Mouse (Mus musculus): ENCODE data around the gene Fam210b. TPM values are rescaled to one million over a fixed set of nuclear protein-coding genes. Genes with fewer than 3 reads are reported as not detected.

Gene Fam210b
- total and polyA plus RNA-seq, 3 experiments, result 11.0 to 37.9 (median 14.7) TPM

- peaks cover 38% of the 10 kb centered on the region for H3K4me1 ChIP-seq (ENCODE audit: insufficient read depth, low read depth, low read length)
- ATAC-seq (ENCODE audit: extremely low read depth, insufficient number of reproducible peaks, low FRiP score, poor library complexity, severe bottlenecking) (no peak), DNase-seq (ENCODE audit: low spot score) (no peak)
- H3K27me3 ChIP-seq (ENCODE audit: insufficient read depth, low read length), result no peaks in the 10 kb centered on the region
- TF ChIP-seq CTCF (IDR thresholded peaks at IDR 0.05; ENCODE audit: low read depth, low read length), result no peak
- TF ChIP-seq POLR2AphosphoS5 (IDR thresholded peaks at IDR 0.05; ENCODE audit: insufficient replicate concordance, low read depth, low read length), result no peak
- no peak for TF ChIP-seq GATA1 (IDR thresholded peaks at IDR 0.05; ENCODE audit: borderline replicate concordance, low read length)
- no peak for TF ChIP-seq GATA2 (IDR thresholded peaks at IDR 0.05; ENCODE audit: borderline replicate concordance, low read depth, low read length)
- no peak for TF ChIP-seq TAL1 (conservative IDR thresholded peaks at IDR 0.05; ENCODE audit: low read depth, low read length)
- peaks cover 83% of the 10 kb centered on the region for H3K36me3 ChIP-seq (replicated peaks)
- H3K4me3 ChIP-seq (ENCODE audit: low read depth, low read length), result peak overlapping the region; percentile 3; the same call in 1 of the 2 replicates
- no peaks in the 10 kb centered on the region for H3K9me3 ChIP-seq (replicated peaks)
These were observed 35.1 kb downstream of the Fam210b start for GRCm38 (mm10) chr2:172380513-172380912.

- ATAC-seq (ENCODE audit: extremely low read depth, insufficient number of reproducible peaks, low FRiP score, poor library complexity, severe bottlenecking) (no peak), DNase-seq (ENCODE audit: low spot score) (no peak)
- Histone ChIP-seq H3K9me3 (replicated peaks) (no peaks in the 10 kb centered on the region), H3K36me3 (replicated peaks) (peaks cover 74% of the 10 kb centered on the region), H3K4me3 (ENCODE audit: low read depth, low read length) (no peak overlapping the region), H3K4me1 (ENCODE audit: insufficient read depth, low read depth, low read length) (peaks cover 29% of the 10 kb centered on the region), H3K27me3 (ENCODE audit: insufficient read depth, low read length) (no peaks in the 10 kb centered on the region)
- TF ChIP-seq GATA1 (IDR thresholded peaks at IDR 0.05; ENCODE audit: borderline replicate concordance, low read length) (no peak), GATA2 (IDR thresholded peaks at IDR 0.05; ENCODE audit: borderline replicate concordance, low read depth, low read length) (no peak), TAL1 (conservative IDR thresholded peaks at IDR 0.05; ENCODE audit: low read depth, low read length) (no peak), POLR2AphosphoS5 (IDR thresholded peaks at IDR 0.05; ENCODE audit: insufficient replicate concordance, low read depth, low read length) (no peak), CTCF (IDR thresholded peaks at IDR 0.05; ENCODE audit: low read depth, low read length) (no peak)
These were observed 36.0 kb downstream of the Fam210b start for GRCm38 (mm10) chr2:172381341-172381740.

GRCm38 (mm10) chr2:172381898-172382297, 36.5 kb downstream of the Fam210b start:
- Histone ChIP-seq H3K4me1 (ENCODE audit: insufficient read depth, low read depth, low read length) (peaks cover 26% of the 10 kb centered on the region), H3K9me3 (replicated peaks) (no peaks in the 10 kb centered on the region), H3K36me3 (replicated peaks) (peaks cover 69% of the 10 kb centered on the region), H3K4me3 (ENCODE audit: low read depth, low read length) (no peak overlapping the region), H3K27me3 (ENCODE audit: insufficient read depth, low read length) (no peaks in the 10 kb centered on the region)
- no peak for DNase-seq (ENCODE audit: low spot score)
- ATAC-seq (ENCODE audit: extremely low read depth, insufficient number of reproducible peaks, low FRiP score, poor library complexity, severe bottlenecking), result no peak
- TF ChIP-seq POLR2AphosphoS5 (IDR thresholded peaks at IDR 0.05; ENCODE audit: insufficient replicate concordance, low read depth, low read length), result no peak
- TF ChIP-seq GATA1 (IDR thresholded peaks at IDR 0.05; ENCODE audit: borderline replicate concordance, low read length), result no peak
- TF ChIP-seq TAL1 (conservative IDR thresholded peaks at IDR 0.05; ENCODE audit: low read depth, low read length), result no peak
- TF ChIP-seq CTCF (IDR thresholded peaks at IDR 0.05; ENCODE audit: low read depth, low read length), result no peak
- no peak for TF ChIP-seq GATA2 (IDR thresholded peaks at IDR 0.05; ENCODE audit: borderline replicate concordance, low read depth, low read length)

- H3K36me3 ChIP-seq (replicated peaks), result peaks cover 41% of the 10 kb centered on the region
- H3K27me3 ChIP-seq (ENCODE audit: insufficient read depth, low read length), result no peaks in the 10 kb centered on the region
- H3K4me1 ChIP-seq (ENCODE audit: insufficient read depth, low read depth, low read length), result peaks cover 14% of the 10 kb centered on the region
- H3K9me3 ChIP-seq (replicated peaks), result no peaks in the 10 kb centered on the region
- no peak for TF ChIP-seq POLR2AphosphoS5 (IDR thresholded peaks at IDR 0.05; ENCODE audit: insufficient replicate concordance, low read depth, low read length)
- TF ChIP-seq CTCF (IDR thresholded peaks at IDR 0.05; ENCODE audit: low read depth, low read length), result no peak
- no peak for TF ChIP-seq TAL1 (conservative IDR thresholded peaks at IDR 0.05; ENCODE audit: low read depth, low read length)
- TF ChIP-seq GATA2 (IDR thresholded peaks at IDR 0.05; ENCODE audit: borderline replicate concordance, low read depth, low read length), result no peak
- TF ChIP-seq GATA1 (IDR thresholded peaks at IDR 0.05; ENCODE audit: borderline replicate concordance, low read length), result no peak
- no peak overlapping the region for H3K4me3 ChIP-seq (ENCODE audit: low read depth, low read length)
- DNase-seq (ENCODE audit: low spot score), result no peak
- no peak for ATAC-seq (ENCODE audit: extremely low read depth, insufficient number of reproducible peaks, low FRiP score, poor library complexity, severe bottlenecking)
These were observed 39.4 kb downstream of the Fam210b start for GRCm38 (mm10) chr2:172384715-172385114.

GRCm38 (mm10) chr2:172390341-172390740, 45.0 kb downstream of the Fam210b start:
- DNase-seq (ENCODE audit: low spot score) (no peak), ATAC-seq (ENCODE audit: extremely low read depth, insufficient number of reproducible peaks, low FRiP score, poor library complexity, severe bottlenecking) (no peak)
- H3K9me3 ChIP-seq (replicated peaks), result no peaks in the 10 kb centered on the region
- H3K4me3 ChIP-seq (ENCODE audit: low read depth, low read length), result no peak overlapping the region
- H3K36me3 ChIP-seq (replicated peaks), result no peaks in the 10 kb centered on the region
- H3K27me3 ChIP-seq (ENCODE audit: insufficient read depth, low read length), result peaks cover 9% of the 10 kb centered on the region
- peaks cover 11% of the 10 kb centered on the region for H3K4me1 ChIP-seq (ENCODE audit: insufficient read depth, low read depth, low read length)
- TF ChIP-seq TAL1 (conservative IDR thresholded peaks at IDR 0.05; ENCODE audit: low read depth, low read length) (no peak), GATA1 (IDR thresholded peaks at IDR 0.05; ENCODE audit: borderline replicate concordance, low read length) (no peak), POLR2AphosphoS5 (IDR thresholded peaks at IDR 0.05; ENCODE audit: insufficient replicate concordance, low read depth, low read length) (no peak), GATA2 (IDR thresholded peaks at IDR 0.05; ENCODE audit: borderline replicate concordance, low read depth, low read length) (no peak), CTCF (IDR thresholded peaks at IDR 0.05; ENCODE audit: low read depth, low read length) (no peak)

- TF ChIP-seq POLR2AphosphoS5 (IDR thresholded peaks at IDR 0.05; ENCODE audit: insufficient replicate concordance, low read depth, low read length) (no peak), GATA2 (IDR thresholded peaks at IDR 0.05; ENCODE audit: borderline replicate concordance, low read depth, low read length) (no peak), GATA1 (IDR thresholded peaks at IDR 0.05; ENCODE audit: borderline replicate concordance, low read length) (no peak), TAL1 (conservative IDR thresholded peaks at IDR 0.05; ENCODE audit: low read depth, low read length) (no peak), CTCF (IDR thresholded peaks at IDR 0.05; ENCODE audit: low read depth, low read length) (no peak)
- H3K36me3 ChIP-seq (replicated peaks), result no peaks in the 10 kb centered on the region
- DNase-seq (ENCODE audit: low spot score), result no peak
- H3K4me1 ChIP-seq (ENCODE audit: insufficient read depth, low read depth, low read length), result peaks cover 11% of the 10 kb centered on the region
- no peak overlapping the region for H3K4me3 ChIP-seq (ENCODE audit: low read depth, low read length)
- no peaks in the 10 kb centered on the region for H3K9me3 ChIP-seq (replicated peaks)
- ATAC-seq (ENCODE audit: extremely low read depth, insufficient number of reproducible peaks, low FRiP score, poor library complexity, severe bottlenecking), result no peak
- peaks cover 9% of the 10 kb centered on the region for H3K27me3 ChIP-seq (ENCODE audit: insufficient read depth, low read length)
These were observed 46.7 kb downstream of the Fam210b start for GRCm38 (mm10) chr2:172392041-172392521.
